Mouse (Mus musculus): ENCODE measurements around the gene Olfr1015. TPM values are rescaled to one million over a fixed set of nuclear protein-coding genes. Genes with fewer than 3 reads are reported as not detected.

Olfr1015 gene
- total RNA-seq (2021), result not detected

DNA sequence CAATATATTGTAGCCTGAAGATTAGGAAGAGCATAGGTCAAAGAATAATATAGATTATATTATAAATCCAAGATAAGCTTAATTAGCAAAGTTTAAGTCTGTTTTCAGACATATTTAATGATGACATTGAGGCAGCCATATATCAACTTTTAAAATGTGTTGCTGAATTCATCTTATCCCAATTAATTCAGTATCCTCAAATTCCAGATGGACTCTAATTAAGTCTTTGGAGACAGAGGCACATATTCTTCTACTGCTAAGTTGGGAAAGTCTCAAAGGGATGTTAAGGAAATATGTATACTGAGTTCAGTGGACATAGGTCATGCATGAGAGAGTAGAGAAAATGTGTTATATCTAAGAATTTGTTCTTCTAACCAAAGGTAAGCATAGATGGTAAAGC lies at the start of gene Olfr1015:
Olfr1015 (plus strand) TSS at position 301 of the 400 bp plus-strand sequence.
- no peak for DNase-seq
- intact Hi-C loops (cut with DNase I), result no loop called here

DNA sequence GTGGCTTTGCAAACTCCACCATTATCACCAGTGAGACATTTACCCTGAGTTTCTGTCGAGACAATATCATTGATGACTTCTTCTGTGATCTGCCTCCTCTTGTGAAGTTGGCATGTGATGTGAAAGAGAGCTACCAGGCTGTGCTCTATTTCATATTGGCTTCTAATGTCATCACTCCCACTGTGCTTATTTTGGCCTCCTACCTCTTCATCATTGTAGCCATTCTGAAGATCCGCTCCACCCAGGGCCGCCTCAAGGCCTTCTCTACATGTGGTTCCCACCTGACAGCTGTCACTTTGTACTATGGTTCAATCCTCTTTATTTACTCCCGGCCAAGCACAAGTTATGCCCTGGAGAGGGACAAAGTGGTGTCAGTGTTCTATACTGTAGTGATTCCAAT lies 28.0 kb upstream of the Olfr1015 start:
- no peak for DNase-seq
- intact Hi-C loops (cut with DNase I), result no loop called here

DNA sequence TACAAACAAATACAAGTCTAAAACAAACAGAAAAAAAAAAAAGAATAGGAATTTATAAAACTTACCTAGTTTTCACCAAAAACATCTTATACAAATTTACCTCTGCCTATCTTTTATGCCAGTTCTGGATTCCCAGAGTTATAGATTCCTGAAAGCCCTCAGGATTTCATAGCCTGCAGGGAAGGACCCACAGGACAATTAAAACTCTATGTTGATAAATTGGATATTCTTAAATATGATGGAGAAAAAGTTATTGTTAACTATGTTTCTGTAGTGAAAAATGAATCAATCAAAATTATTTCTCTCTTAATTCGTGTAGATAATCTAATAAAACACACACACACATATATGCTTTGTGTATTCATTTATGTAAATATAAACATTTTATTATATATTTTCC lies 19.2 kb upstream of the Olfr1015 start, which contains the start of gene Olfr1012:
Olfr1012 (minus strand) TSS at position 101 of the 400 bp plus-strand sequence.
- DNase-seq, result no peak
- intact Hi-C loops (cut with DNase I), result no loop called here

DNA sequence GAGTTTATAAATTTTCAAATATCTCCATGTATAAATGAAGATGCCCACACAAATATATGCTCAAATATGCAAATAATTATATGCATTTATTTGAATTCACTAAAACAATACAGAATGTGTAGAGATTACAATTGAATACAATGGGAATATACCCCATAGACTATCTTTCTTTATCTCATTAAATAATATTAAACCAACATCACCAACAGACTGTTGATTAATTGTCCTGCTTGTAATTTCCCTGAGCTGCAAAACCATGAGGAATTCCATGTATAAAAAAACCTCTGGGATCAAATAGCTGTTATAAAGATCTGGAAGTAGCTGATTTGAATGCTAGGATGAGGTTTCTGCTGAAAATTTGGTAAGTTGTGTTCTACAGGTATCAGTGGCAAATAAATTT lies 15.0 kb upstream of the Olfr1015 start, which contains the start of gene Olfr1013:
Olfr1013 (plus strand) TSS at position 301 of the 400 bp plus-strand sequence.
- no peak for DNase-seq
- intact Hi-C loops (cut with DNase I), result no loop called here

DNA sequence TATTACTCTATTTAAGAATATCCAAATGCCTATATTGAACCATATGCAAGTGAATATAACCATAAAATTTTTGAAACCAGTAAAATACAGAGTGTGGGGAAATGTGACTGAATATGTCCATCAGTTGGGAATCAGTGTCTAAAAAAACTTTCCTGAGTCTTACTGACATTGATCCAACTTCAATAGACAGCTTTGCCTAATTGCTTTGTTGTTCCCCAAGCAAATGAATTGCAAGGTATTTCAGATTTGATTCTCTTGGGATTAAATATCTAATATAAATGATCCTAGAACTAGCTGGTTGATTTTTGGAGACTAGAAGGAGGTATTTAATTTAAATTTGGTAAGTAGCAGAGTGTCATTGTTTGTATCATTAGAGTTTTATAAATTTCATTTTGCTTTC lies 9.4 kb upstream of the Olfr1015 start, which contains the start of gene Olfr1014:
Olfr1014 (plus strand) TSS at position 301 of the 400 bp plus-strand sequence.
- intact Hi-C loops (cut with DNase I), result no loop called here
- DNase-seq, result no peak

DNA sequence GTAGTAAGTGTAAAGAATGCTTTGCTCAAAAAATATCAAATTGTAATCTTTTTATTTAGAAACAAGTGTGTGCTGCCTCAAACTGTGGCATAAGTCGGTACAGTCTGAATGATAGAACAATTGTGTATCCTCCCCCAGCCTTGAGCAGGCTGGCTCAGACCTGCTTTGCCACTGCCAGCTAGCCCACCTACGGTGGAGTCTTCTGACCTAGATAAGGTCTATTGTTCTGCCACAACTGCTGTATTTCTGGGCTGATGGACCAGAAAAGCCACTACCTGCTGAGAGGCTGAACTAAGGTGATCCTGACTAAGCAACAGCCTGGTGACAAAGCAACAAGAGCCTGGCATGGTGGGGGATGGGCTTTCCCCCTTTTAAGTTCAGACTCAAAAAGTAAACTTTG lies 10.5 kb downstream of the Olfr1015 start:
- intact Hi-C loops (cut with DNase I), result no loop called here
- no peak for DNase-seq

DNA sequence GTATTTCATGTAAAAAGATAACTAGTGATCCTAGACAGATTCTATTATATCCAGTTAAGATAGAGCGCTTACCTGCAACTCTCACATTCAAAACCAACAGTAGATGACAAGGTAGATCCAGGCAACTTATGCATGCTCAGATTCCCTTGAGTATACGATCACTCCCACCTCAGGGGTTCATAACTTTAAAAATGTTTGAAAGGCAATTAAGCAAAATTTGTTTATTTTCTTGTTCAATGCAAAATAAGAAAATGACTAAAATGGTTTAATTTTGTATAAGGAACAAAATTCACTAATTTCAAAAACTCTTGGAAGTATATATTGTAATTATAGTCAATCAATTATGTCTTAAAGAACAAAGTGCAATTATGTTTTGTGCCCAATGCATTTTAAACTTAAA lies 20.6 kb downstream of the Olfr1015 start, which contains the start of gene Olfr1016:
Olfr1016 (minus strand) TSS at position 101 of the 400 bp plus-strand sequence.
- intact Hi-C loops (cut with DNase I), result no loop called here
- no peak for DNase-seq

DNA sequence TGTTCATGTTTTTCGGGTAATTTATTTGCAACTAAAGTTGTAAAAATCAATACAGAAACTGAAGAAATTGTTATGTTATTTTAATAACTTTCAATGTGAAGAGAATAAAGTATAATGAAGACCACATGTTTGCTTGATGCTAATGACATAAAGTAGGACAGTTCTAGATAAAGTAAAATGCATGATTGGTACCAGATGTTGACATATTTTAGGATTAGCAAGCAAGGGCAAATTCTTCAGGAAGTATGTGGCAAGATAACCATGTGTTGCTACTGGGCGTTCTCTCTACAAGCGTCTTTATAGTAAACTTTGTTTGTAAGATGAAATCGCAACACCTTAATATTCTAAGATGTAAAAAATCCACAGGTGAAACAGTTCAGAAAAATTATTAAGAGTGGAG lies 22.7 kb downstream of the Olfr1015 start:
- intact Hi-C loops (cut with DNase I), result no loop called here
- no peak for DNase-seq

DNA sequence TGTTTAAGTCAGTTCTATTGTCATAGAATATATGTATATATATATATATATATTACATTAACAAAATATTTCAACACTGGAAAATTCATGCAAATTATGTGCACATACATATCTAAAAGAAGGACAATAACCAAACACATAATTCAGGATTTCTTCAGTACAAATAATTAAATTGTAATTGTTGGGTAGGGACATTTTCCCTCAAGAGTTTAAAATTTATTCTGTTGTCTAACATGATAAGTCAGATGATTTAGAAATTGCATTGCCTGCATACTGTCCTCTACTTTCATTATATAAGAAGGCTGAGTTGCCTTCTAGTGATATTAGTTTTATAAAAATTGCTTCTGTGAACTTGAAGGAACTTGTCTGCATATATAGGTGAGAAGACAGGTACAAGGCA lies 36.4 kb downstream of the Olfr1015 start, which contains the start of gene Olfr1018:
Olfr1018 (plus strand) TSS at position 301 of the 400 bp plus-strand sequence.
- no peak for DNase-seq
- intact Hi-C loops (cut with DNase I), result no loop called here

Other genes starting within 250 kb of the Olfr1015 start
- gene Olfr996, start 202.8 kb upstream of the Olfr1015 start, total RNA-seq (2021), result not detected
- not detected for gene Olfr998, start 193.1 kb upstream of the Olfr1015 start, total RNA-seq (2021)
- gene Olfr1000, start 170.1 kb upstream of the Olfr1015 start, total RNA-seq (2021), result not detected
- gene Olfr1002, start 131.3 kb upstream of the Olfr1015 start, total RNA-seq (2021), result not detected
- gene Olfr154, start 117.6 kb upstream of the Olfr1015 start, total RNA-seq (2021), result not detected
- gene Olfr1006, start 103.2 kb upstream of the Olfr1015 start, total RNA-seq (2021), result not detected
- gene Olfr1008, start 92.6 kb upstream of the Olfr1015 start, total RNA-seq (2021), result not detected
- gene Olfr1009, start 66.6 kb upstream of the Olfr1015 start, total RNA-seq (2021), result not detected
- not detected for gene Olfr1012, start 19.3 kb upstream of the Olfr1015 start, total RNA-seq (2021)
- not detected for gene Olfr1013, start 14.9 kb upstream of the Olfr1015 start, total RNA-seq (2021)
- not detected for gene Olfr1014, start 9.3 kb upstream of the Olfr1015 start, total RNA-seq (2021)
- gene Olfr1016, start 20.5 kb downstream of the Olfr1015 start, total RNA-seq (2021), result not detected
- not detected for gene Olfr1018, start 36.5 kb downstream of the Olfr1015 start, total RNA-seq (2021)
- gene Olfr1019, start 63.5 kb downstream of the Olfr1015 start, total RNA-seq (2021), result not detected
- gene Olfr1020, start 65.0 kb downstream of the Olfr1015 start, total RNA-seq (2021), result not detected
- not detected for gene Olfr1022, start 86.6 kb downstream of the Olfr1015 start, total RNA-seq (2021)
- gene Olfr1023, start 103.6 kb downstream of the Olfr1015 start, total RNA-seq (2021), result not detected
- gene Olfr1024, start 123.0 kb downstream of the Olfr1015 start, total RNA-seq (2021), result not detected
- gene Olfr1025-ps1, start 133.2 kb downstream of the Olfr1015 start, total RNA-seq (2021), result not detected
- not detected for gene Olfr1026, start 139.5 kb downstream of the Olfr1015 start, total RNA-seq (2021)
- not detected for gene Olfr1028, start 168.4 kb downstream of the Olfr1015 start, total RNA-seq (2021)
- not detected for gene Olfr1029, start 191.9 kb downstream of the Olfr1015 start, total RNA-seq (2021)
- not detected for gene Olfr1030, start 197.3 kb downstream of the Olfr1015 start, total RNA-seq (2021)
- not detected for gene Olfr1031, start 208.3 kb downstream of the Olfr1015 start, total RNA-seq (2021)
- gene Olfr1032, start 223.5 kb downstream of the Olfr1015 start, total RNA-seq (2021), result not detected
- gene Olfr1033, start 238.6 kb downstream of the Olfr1015 start, total RNA-seq (2021), result 1 to 10 TPM; 1.2 to 8.1 TPM